Mouse (Mus musculus) stomach, embryonic 15.5 days (tissue): ENCODE measurements at regions not wholly inside any gene's neighbourhood (a gene's known extent, or its start where the extent isn't known, plus 50 kb on each side); places are given as distances from the start of the nearest gene placed in this dataset.

ENCODE experiments used
- ATAC-seq: fragments of 200-750 bp; cut with Nextera tagmentation; 2 replicates; pipeline ENCODE4 v1.8.0; 2017; ENCODE audit warnings: low read depth, moderate number of reproducible peaks, moderate TSS enrichment; ENCODE audit not compliant: insufficient read depth, low FRiP score
- H3K27ac ChIP-seq: fragments of 300-500 bp; sonication (generic); 2 replicates; pipeline ENCODE4 v1.5.1; 2015; ENCODE audit warnings: mild to moderate bottlenecking, inconsistent platforms
- H3K27me3 ChIP-seq: fragments of 300-500 bp; sonication (generic); replicated peaks from 2 replicates; pipeline ENCODE4 v1.6.1; 2015; ENCODE audit warnings: inconsistent platforms
- H3K36me3 ChIP-seq: fragments of 300-500 bp; sonication (generic); 2 replicates; pipeline ENCODE4 v1.6.1; 2015; ENCODE audit warnings: inconsistent platforms
- H3K4me1 ChIP-seq: fragments of 300-500 bp; sonication (generic); 2 replicates; pipeline ENCODE4 v1.6.1; 2015; ENCODE audit warnings: inconsistent platforms
- H3K4me2 ChIP-seq: fragments of 300-500 bp; sonication (generic); 2 replicates; pipeline ENCODE4 v1.6.1; 2015; ENCODE audit warnings: mild to moderate bottlenecking, inconsistent platforms
- H3K4me3 ChIP-seq: fragments of 300-500 bp; sonication (generic); replicated peaks from 2 replicates; pipeline ENCODE4 v1.5.1; 2015; ENCODE audit warnings: inconsistent platforms
- H3K9ac ChIP-seq: fragments of 300-500 bp; sonication (generic); 2 replicates; pipeline ENCODE4 v1.6.1; 2015; ENCODE audit warnings: inconsistent platforms
- H3K9me3 ChIP-seq: fragments of 300-500 bp; sonication (generic); 2 replicates; pipeline ENCODE4 v1.6.1; 2016; ENCODE audit warnings: inconsistent platforms
- WGBS: fragments of 180-500 bp; shearing (Covaris S2); methylation state at CpG from one replicate; pipeline ENCODE4 v1.1.7; 2015; 5-methylcytosine and 5-hydroxymethylcytosine counted together

GRCm38 (mm10) chr1:81581208-81581607 lies 504.5 kb downstream of the Nyap2 start:
- no peaks in the 10 kb centered on the region for H3K36me3 ChIP-seq
- H3K27ac ChIP-seq, result no peak overlapping the region
- H3K9ac ChIP-seq, result no peak overlapping the region
- no peaks in the 10 kb centered on the region for H3K9me3 ChIP-seq
- no peaks in the 10 kb centered on the region for H3K4me1 ChIP-seq
- H3K4me2 ChIP-seq, result no peak overlapping the region
- no peak overlapping the region for H3K4me3 ChIP-seq
- 81% methylated on average over 4 of the region's 4 CpGs for WGBS
- ATAC-seq, result no peak
- H3K27me3 ChIP-seq, result no peaks in the 10 kb centered on the region

DNA sequence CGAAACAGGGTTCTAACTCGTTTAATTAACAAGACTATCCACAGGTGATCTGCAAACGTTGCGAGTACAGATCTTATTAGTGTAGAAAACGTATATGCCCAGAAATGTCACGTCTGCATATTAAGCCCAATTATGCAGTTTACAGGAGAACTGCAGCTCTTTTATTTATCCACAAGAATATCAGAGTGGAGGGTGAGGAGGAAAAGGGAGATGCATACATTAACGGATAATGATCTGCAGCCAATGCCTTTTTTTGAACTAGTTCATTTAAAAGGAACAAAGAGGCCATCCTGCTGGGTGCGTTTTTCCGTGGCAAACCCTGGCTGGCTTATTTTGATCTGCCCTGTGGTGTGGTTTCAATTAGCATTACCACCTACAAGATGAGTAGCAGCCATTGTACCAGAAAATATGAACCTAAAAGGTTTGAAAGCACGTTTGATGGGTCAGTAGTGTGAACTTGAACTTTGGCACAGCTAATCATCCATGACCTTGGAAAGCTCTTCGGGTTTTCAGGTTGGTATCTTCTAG lies 511.1 kb downstream of the Nyap2 start:
- 76% methylated on average over 11 of the region's 11 CpGs for WGBS
- Histone ChIP-seq H3K9ac (no peak overlapping the region), H3K36me3 (no peaks in the 10 kb centered on the region), H3K27me3 (no peaks in the 10 kb centered on the region), H3K9me3 (no peaks in the 10 kb centered on the region), H3K27ac (no peak overlapping the region), H3K4me2 (no peak overlapping the region), H3K4me3 (no peak overlapping the region), H3K4me1 (no peaks in the 10 kb centered on the region)
- ATAC-seq, result no peak

- no peaks in the 10 kb centered on the region for H3K9me3 ChIP-seq
- H3K36me3 ChIP-seq, result no peaks in the 10 kb centered on the region
- ATAC-seq, result no peak
- no peak overlapping the region for H3K27ac ChIP-seq
- 88% methylated on average over 5 of the region's 5 CpGs for WGBS
- no peak overlapping the region for H3K9ac ChIP-seq
- H3K4me2 ChIP-seq, result no peak overlapping the region
- H3K27me3 ChIP-seq, result no peaks in the 10 kb centered on the region
- H3K4me3 ChIP-seq, result no peak overlapping the region
- no peaks in the 10 kb centered on the region; the same call in 1 of the 2 replicates for H3K4me1 ChIP-seq
Measured at GRCm38 (mm10) chr1:81591623-81592022, 514.9 kb downstream of the Nyap2 start.

DNA sequence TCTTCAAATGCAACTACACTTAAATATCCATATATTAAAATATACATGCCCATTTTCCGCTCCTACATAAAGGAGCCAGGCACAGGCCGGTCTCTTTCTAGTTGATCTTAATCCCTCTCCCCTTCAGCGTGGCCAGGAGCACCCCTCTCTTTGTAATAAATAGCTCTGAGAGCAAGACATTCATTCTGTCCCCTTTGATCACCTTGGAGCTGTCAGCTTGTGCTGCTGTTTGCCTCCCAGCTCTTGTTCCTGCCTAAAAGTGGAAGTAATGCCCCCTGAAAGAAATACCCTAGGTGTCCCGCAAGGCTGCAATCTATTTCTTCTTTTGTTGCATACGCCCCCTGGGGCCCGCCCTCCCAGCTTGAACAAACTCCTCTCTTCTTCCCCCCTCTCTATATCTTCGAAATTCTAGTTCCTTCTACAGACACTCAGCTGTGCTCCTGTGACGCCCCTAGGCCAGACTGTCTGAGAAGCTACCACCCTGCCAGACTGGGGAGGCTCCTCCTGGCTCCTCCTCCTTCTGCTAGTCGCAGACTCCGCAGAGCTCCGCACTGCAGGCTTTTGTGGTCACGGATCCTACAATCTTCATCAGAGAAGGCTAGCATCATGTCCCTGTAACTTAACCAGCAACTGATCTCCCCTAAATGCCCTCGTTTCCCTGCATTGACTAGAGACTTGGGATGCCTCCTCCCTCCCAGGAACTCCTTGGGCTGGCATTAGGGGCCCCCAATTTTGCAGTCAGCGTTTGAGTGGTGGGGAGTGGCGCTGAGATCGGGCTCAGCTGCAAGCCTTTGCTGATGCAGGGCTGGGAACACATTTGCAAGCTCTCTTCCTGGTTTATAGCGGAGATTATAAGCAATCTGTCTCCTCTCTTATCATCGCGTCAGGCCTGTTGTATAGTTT lies 516.8 kb downstream of the Nyap2 start:
- Histone ChIP-seq H3K9me3 (no peaks in the 10 kb centered on the region), H3K36me3 (no peaks in the 10 kb centered on the region), H3K27ac (peak overlapping the region; percentile 72), H3K4me2 (peak overlapping the region; percentile 60), H3K9ac (no peak overlapping the region), H3K27me3 (no peaks in the 10 kb centered on the region), H3K4me3 (peak overlapping the region; percentile 37), H3K4me1 (no peaks in the 10 kb centered on the region; the same call in 1 of the 2 replicates)
- WGBS, result 5% methylated on average over 19 of the region's 19 CpGs
- ATAC-seq, result peak; percentile 85; the same call in 1 of the 2 replicates

GRCm38 (mm10) chr1:81594183-81594515 lies 517.4 kb downstream of the Nyap2 start:
- Histone ChIP-seq H3K36me3 (no peaks in the 10 kb centered on the region), H3K9ac (no peak overlapping the region), H3K27me3 (no peaks in the 10 kb centered on the region), H3K27ac (peak overlapping the region; percentile 72), H3K4me2 (peak overlapping the region; percentile 60), H3K4me1 (no peaks in the 10 kb centered on the region; the same call in 1 of the 2 replicates), H3K9me3 (no peaks in the 10 kb centered on the region), H3K4me3 (peak overlapping the region; percentile 37)
- 5% methylated on average over 5 of the region's 5 CpGs for WGBS
- ATAC-seq, result no peak

DNA sequence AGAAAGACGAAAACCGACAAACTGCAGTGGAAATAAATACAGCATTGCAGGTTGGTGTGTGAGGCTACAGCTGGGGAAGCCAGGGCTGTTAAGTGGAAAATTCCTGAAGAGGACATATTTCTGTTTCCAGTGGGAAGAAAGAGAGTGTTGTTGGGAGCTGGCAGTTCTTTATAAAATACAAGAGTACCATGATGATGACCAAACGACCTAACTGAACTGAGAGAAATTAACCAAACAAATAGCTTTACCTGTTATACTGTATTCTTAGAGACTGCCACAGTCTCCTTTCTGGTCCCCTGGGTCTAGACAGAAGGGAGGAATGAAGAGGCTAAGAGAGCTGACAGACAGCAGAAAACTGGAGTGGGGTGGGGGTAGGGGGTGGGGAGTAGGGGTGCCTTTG lies 517.9 kb downstream of the Nyap2 start:
- Histone ChIP-seq H3K36me3 (no peaks in the 10 kb centered on the region), H3K9me3 (no peaks in the 10 kb centered on the region), H3K4me3 (no peak overlapping the region), H3K4me2 (no peak overlapping the region), H3K27ac (no peak overlapping the region), H3K27me3 (no peaks in the 10 kb centered on the region), H3K4me1 (no peaks in the 10 kb centered on the region; the same call in 1 of the 2 replicates), H3K9ac (no peak overlapping the region)
- WGBS, result 24% methylated on average over 3 of the region's 3 CpGs
- no peak for ATAC-seq

GRCm38 (mm10) chr1:81608772-81609171 lies 532.0 kb downstream of the Nyap2 start:
- Histone ChIP-seq H3K4me1 (no peaks in the 10 kb centered on the region), H3K27me3 (no peaks in the 10 kb centered on the region), H3K9me3 (no peaks in the 10 kb centered on the region), H3K27ac (no peak overlapping the region), H3K4me3 (no peak overlapping the region), H3K36me3 (no peaks in the 10 kb centered on the region), H3K4me2 (no peak overlapping the region), H3K9ac (no peak overlapping the region)
- ATAC-seq, result no peak
- 9% methylated on average over 1 of the region's 1 CpGs for WGBS

- Histone ChIP-seq H3K9me3 (no peaks in the 10 kb centered on the region), H3K36me3 (no peaks in the 10 kb centered on the region), H3K9ac (no peak overlapping the region), H3K4me3 (no peak overlapping the region), H3K27me3 (no peaks in the 10 kb centered on the region), H3K4me2 (no peak overlapping the region), H3K4me1 (no peaks in the 10 kb centered on the region), H3K27ac (no peak overlapping the region)
- no peak for ATAC-seq
- WGBS, result 73% methylated on average over 2 of the region's 2 CpGs
Measured at GRCm38 (mm10) chr1:81618880-81619279, 542.1 kb downstream of the Nyap2 start.

DNA sequence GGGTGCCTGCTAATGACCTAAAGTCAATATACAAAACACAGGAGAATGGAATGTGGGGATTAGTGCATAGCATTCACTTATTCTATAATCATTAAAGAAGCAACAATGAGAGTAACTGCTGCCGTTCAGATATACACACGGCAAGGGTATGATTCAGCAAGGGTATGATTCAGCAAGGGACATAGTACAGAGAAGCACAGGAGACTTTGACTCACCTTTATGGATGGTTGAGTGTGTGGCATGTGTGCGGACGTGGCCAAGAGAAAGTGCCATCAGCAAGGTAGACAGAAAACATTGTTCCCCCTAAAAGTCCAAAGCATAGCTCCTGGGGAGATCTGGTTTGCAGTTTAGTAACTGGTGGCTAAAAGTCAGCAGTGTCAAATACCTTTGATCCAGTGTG lies 547.4 kb downstream of the Nyap2 start:
- no peak overlapping the region for H3K27ac ChIP-seq
- 78% methylated on average over 4 of the region's 4 CpGs for WGBS
- H3K4me2 ChIP-seq, result no peak overlapping the region
- no peaks in the 10 kb centered on the region for H3K27me3 ChIP-seq
- no peaks in the 10 kb centered on the region for H3K36me3 ChIP-seq
- H3K4me3 ChIP-seq, result no peak overlapping the region
- no peak for ATAC-seq
- no peaks in the 10 kb centered on the region for H3K4me1 ChIP-seq
- no peaks in the 10 kb centered on the region for H3K9me3 ChIP-seq
- H3K9ac ChIP-seq, result no peak overlapping the region

DNA sequence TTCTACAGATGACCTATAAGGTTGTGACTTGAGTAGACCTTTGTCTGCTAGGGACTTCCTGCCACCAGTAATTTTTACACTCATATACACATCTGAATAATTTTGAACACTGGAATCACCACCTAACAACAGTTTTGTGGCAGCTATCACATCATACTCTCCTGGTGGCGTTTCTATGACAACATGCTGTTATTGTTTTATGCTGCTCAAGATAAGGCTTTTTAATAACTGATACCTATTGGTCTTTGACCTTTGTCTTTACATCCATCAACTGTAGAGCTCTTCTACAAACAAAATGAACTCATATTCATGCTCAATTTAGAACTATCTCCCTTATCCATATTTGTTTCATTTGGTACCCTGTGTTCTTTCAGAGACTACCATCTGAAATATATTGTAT lies 556.0 kb downstream of the Nyap2 start:
- Histone ChIP-seq H3K27ac (no peak overlapping the region), H3K9ac (no peak overlapping the region), H3K9me3 (no peaks in the 10 kb centered on the region), H3K4me3 (no peak overlapping the region), H3K27me3 (no peaks in the 10 kb centered on the region), H3K4me1 (no peaks in the 10 kb centered on the region), H3K4me2 (no peak overlapping the region), H3K36me3 (no peaks in the 10 kb centered on the region)
- no peak for ATAC-seq
- WGBS, result 62% methylated on average over 1 of the region's 1 CpGs

DNA sequence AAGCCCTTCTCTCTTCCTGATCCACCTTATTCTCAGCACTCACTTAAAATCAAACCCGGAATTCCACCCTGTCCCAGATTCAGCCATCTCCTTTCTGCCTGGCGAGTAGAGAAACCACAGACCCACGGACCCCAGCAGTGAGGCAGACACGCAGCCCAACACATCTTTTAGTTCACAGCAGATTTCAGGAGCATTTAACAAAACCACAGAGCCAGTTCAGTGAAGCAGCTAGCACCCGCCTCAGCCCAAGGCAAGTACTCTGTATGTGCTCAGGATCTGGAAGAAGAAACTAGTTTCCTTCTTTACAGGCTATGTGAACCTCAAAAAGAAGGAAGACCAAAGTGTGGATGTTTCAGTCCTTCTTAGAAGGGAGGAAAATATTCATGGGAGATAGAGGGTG lies 560.6 kb downstream of the Nyap2 start:
- H3K4me2 ChIP-seq, result no peak overlapping the region
- no peaks in the 10 kb centered on the region for H3K4me1 ChIP-seq
- no peak overlapping the region for H3K9ac ChIP-seq
- no peak overlapping the region for H3K27ac ChIP-seq
- no peaks in the 10 kb centered on the region for H3K9me3 ChIP-seq
- no peaks in the 10 kb centered on the region for H3K27me3 ChIP-seq
- no peaks in the 10 kb centered on the region for H3K36me3 ChIP-seq
- ATAC-seq, result no peak
- WGBS, result 86% methylated on average over 5 of the region's 5 CpGs
- H3K4me3 ChIP-seq, result no peak overlapping the region

- Histone ChIP-seq H3K36me3 (no peaks in the 10 kb centered on the region), H3K9ac (no peak overlapping the region), H3K4me3 (no peak overlapping the region), H3K9me3 (no peaks in the 10 kb centered on the region), H3K27ac (no peak overlapping the region), H3K4me2 (no peak overlapping the region), H3K27me3 (no peaks in the 10 kb centered on the region), H3K4me1 (no peaks in the 10 kb centered on the region)
- WGBS, result 72% methylated on average over 9 of the region's 9 CpGs
- no peak for ATAC-seq
Measured at GRCm38 (mm10) chr1:81652990-81653717, 576.4 kb downstream of the Nyap2 start.
